Mouse (Mus musculus): ENCODE results near the gene Lpar3. TPM values are rescaled to one million over a fixed set of nuclear protein-coding genes. Genes with fewer than 3 reads are reported as not detected.
A peak's percentile ranks its signal among the peaks of the same experiment; 100 is the strongest.

Gene Lpar3
- polyA plus RNA-seq, 1 experiment from 2014 or later, result 2.2 TPM

GRCm38 (mm10) chr3:146291928-146292327 lies 71.2 kb downstream of the Lpar3 start:
- H3K9me3 ChIP-seq (ENCODE audit: low read length), result no peaks in the 10 kb centered on the region
- 50% methylated on average over 3 of the region's 3 CpGs for whole genome bisulfite sequencing
- no peaks in the 10 kb centered on the region; the same call in 1 of the 2 replicates for H3K4me1 ChIP-seq (ENCODE audit: insufficient read depth, low read length)
- H3K4me2 ChIP-seq (replicated peaks; ENCODE audit: low read depth, low read length), result no peak overlapping the region
- 0 out of 2 replicates have a peak, but pooled peaks have one; percentile 35 for ATAC-seq (ENCODE audit: low FRiP score, low TSS enrichment)
- H3K27me3 ChIP-seq (ENCODE audit: insufficient read depth, low read length), result no peaks in the 10 kb centered on the region
- no peak overlapping the region for H3K9ac ChIP-seq (replicated peaks; ENCODE audit: low read length)
- no peak overlapping the region for H3K27ac ChIP-seq (ENCODE audit: low read length)
- no peak overlapping the region for H3K4me3 ChIP-seq (ENCODE audit: low read length)
- H3K36me3 ChIP-seq (ENCODE audit: insufficient read depth, low read length), result no peaks in the 10 kb centered on the region

- no peaks in the 10 kb centered on the region for H3K9me3 ChIP-seq (ENCODE audit: low read length)
- no peak overlapping the region for H3K4me2 ChIP-seq (replicated peaks; ENCODE audit: low read depth, low read length)
- H3K4me1 ChIP-seq (ENCODE audit: insufficient read depth, low read length), result no peaks in the 10 kb centered on the region; the same call in 1 of the 2 replicates
- H3K36me3 ChIP-seq (ENCODE audit: insufficient read depth, low read length), result no peaks in the 10 kb centered on the region
- H3K9ac ChIP-seq (replicated peaks; ENCODE audit: low read length), result no peak overlapping the region
- no peak overlapping the region for H3K27ac ChIP-seq (ENCODE audit: low read length)
- no peak overlapping the region for H3K4me3 ChIP-seq (ENCODE audit: low read length)
- ATAC-seq (ENCODE audit: low FRiP score, low TSS enrichment), result no peak
- 55% methylated on average over 5 of the region's 5 CpGs for WGBS
- H3K27me3 ChIP-seq (ENCODE audit: insufficient read depth, low read length), result no peaks in the 10 kb centered on the region
These were observed 71.8 kb downstream of the Lpar3 start for GRCm38 (mm10) chr3:146292515-146292914.

- 65% methylated on average over 3 of the region's 3 CpGs for WGBS
- Histone ChIP-seq H3K4me2 (replicated peaks; ENCODE audit: low read depth, low read length) (no peak overlapping the region), H3K4me3 (ENCODE audit: low read length) (no peak overlapping the region), H3K9ac (replicated peaks; ENCODE audit: low read length) (no peak overlapping the region), H3K27ac (ENCODE audit: low read length) (no peak overlapping the region), H3K9me3 (ENCODE audit: low read length) (no peaks in the 10 kb centered on the region), H3K27me3 (ENCODE audit: insufficient read depth, low read length) (no peaks in the 10 kb centered on the region), H3K36me3 (ENCODE audit: insufficient read depth, low read length) (no peaks in the 10 kb centered on the region), H3K4me1 (ENCODE audit: insufficient read depth, low read length) (no peaks in the 10 kb centered on the region)
- ATAC-seq (ENCODE audit: low FRiP score, low TSS enrichment), result no peak
These were observed 81.7 kb downstream of the Lpar3 start for GRCm38 (mm10) chr3:146302451-146302850.

- 73% methylated on average over 5 of the region's 5 CpGs for WGBS
- Histone ChIP-seq H3K36me3 (ENCODE audit: insufficient read depth, low read length) (no peaks in the 10 kb centered on the region), H3K27ac (ENCODE audit: low read length) (no peak overlapping the region), H3K4me2 (replicated peaks; ENCODE audit: low read depth, low read length) (no peak overlapping the region), H3K4me1 (ENCODE audit: insufficient read depth, low read length) (no peaks in the 10 kb centered on the region), H3K27me3 (ENCODE audit: insufficient read depth, low read length) (no peaks in the 10 kb centered on the region), H3K9ac (replicated peaks; ENCODE audit: low read length) (no peak overlapping the region), H3K9me3 (ENCODE audit: low read length) (no peaks in the 10 kb centered on the region), H3K4me3 (ENCODE audit: low read length) (no peak overlapping the region)
- no peak for ATAC-seq (ENCODE audit: low FRiP score, low TSS enrichment)
These were observed 82.4 kb downstream of the Lpar3 start for GRCm38 (mm10) chr3:146303194-146303593.

GRCm38 (mm10) chr3:146304556-146305405 lies 84.0 kb downstream of the Lpar3 start:
- no peaks in the 10 kb centered on the region for H3K27me3 ChIP-seq (ENCODE audit: insufficient read depth, low read length)
- H3K4me1 ChIP-seq (ENCODE audit: insufficient read depth, low read length), result no peaks in the 10 kb centered on the region
- no peak overlapping the region for H3K27ac ChIP-seq (ENCODE audit: low read length)
- no peak for ATAC-seq (ENCODE audit: low FRiP score, low TSS enrichment)
- no peak overlapping the region for H3K4me2 ChIP-seq (replicated peaks; ENCODE audit: low read depth, low read length)
- H3K9ac ChIP-seq (replicated peaks; ENCODE audit: low read length), result no peak overlapping the region
- H3K9me3 ChIP-seq (ENCODE audit: low read length), result no peaks in the 10 kb centered on the region
- WGBS, result 90% methylated on average over 21 of the region's 21 CpGs
- no peak overlapping the region for H3K4me3 ChIP-seq (ENCODE audit: low read length)
- H3K36me3 ChIP-seq (ENCODE audit: insufficient read depth, low read length), result no peaks in the 10 kb centered on the region

- Histone ChIP-seq H3K9ac (replicated peaks; ENCODE audit: low read length) (no peak overlapping the region), H3K27me3 (ENCODE audit: insufficient read depth, low read length) (no peaks in the 10 kb centered on the region), H3K9me3 (ENCODE audit: low read length) (no peaks in the 10 kb centered on the region), H3K4me1 (ENCODE audit: insufficient read depth, low read length) (peaks cover 11% of the 10 kb centered on the region), H3K36me3 (ENCODE audit: insufficient read depth, low read length) (no peaks in the 10 kb centered on the region), H3K4me3 (ENCODE audit: low read length) (no peak overlapping the region), H3K4me2 (replicated peaks; ENCODE audit: low read depth, low read length) (no peak overlapping the region), H3K27ac (ENCODE audit: low read length) (no peak overlapping the region)
- WGBS, result 57% methylated on average over 3 of the region's 3 CpGs
- no peak for ATAC-seq (ENCODE audit: low FRiP score, low TSS enrichment)
These were observed 86.6 kb downstream of the Lpar3 start for GRCm38 (mm10) chr3:146307341-146307740.

GRCm38 (mm10) chr3:146307886-146308285 lies 87.1 kb downstream of the Lpar3 start:
- H3K4me1 ChIP-seq (ENCODE audit: insufficient read depth, low read length), result peaks cover 11% of the 10 kb centered on the region
- no peak overlapping the region for H3K4me2 ChIP-seq (replicated peaks; ENCODE audit: low read depth, low read length)
- no peaks in the 10 kb centered on the region for H3K36me3 ChIP-seq (ENCODE audit: insufficient read depth, low read length)
- no peak for ATAC-seq (ENCODE audit: low FRiP score, low TSS enrichment)
- H3K27me3 ChIP-seq (ENCODE audit: insufficient read depth, low read length), result no peaks in the 10 kb centered on the region
- 43% methylated on average over 2 of the region's 2 CpGs for WGBS
- no peak overlapping the region for H3K27ac ChIP-seq (ENCODE audit: low read length)
- no peaks in the 10 kb centered on the region for H3K9me3 ChIP-seq (ENCODE audit: low read length)
- no peak overlapping the region for H3K9ac ChIP-seq (replicated peaks; ENCODE audit: low read length)
- no peak overlapping the region for H3K4me3 ChIP-seq (ENCODE audit: low read length)

GRCm38 (mm10) chr3:146309586-146309985 lies 88.8 kb downstream of the Lpar3 start:
- Histone ChIP-seq H3K27me3 (ENCODE audit: insufficient read depth, low read length) (no peaks in the 10 kb centered on the region), H3K36me3 (ENCODE audit: insufficient read depth, low read length) (no peaks in the 10 kb centered on the region), H3K4me2 (replicated peaks; ENCODE audit: low read depth, low read length) (no peak overlapping the region), H3K9ac (replicated peaks; ENCODE audit: low read length) (no peak overlapping the region), H3K27ac (ENCODE audit: low read length) (no peak overlapping the region), H3K4me3 (ENCODE audit: low read length) (no peak overlapping the region), H3K9me3 (ENCODE audit: low read length) (no peaks in the 10 kb centered on the region), H3K4me1 (ENCODE audit: insufficient read depth, low read length) (peaks cover 11% of the 10 kb centered on the region)
- 71% methylated on average over 8 of the region's 8 CpGs for WGBS
- ATAC-seq (ENCODE audit: low FRiP score, low TSS enrichment), result no peak

GRCm38 (mm10) chr3:146311121-146311538 lies 90.4 kb downstream of the Lpar3 start:
- peaks cover 11% of the 10 kb centered on the region for H3K4me1 ChIP-seq (ENCODE audit: insufficient read depth, low read length)
- no peak overlapping the region for H3K9ac ChIP-seq (replicated peaks; ENCODE audit: low read length)
- H3K4me2 ChIP-seq (replicated peaks; ENCODE audit: low read depth, low read length), result no peak overlapping the region
- peak; percentile 83 for ATAC-seq (ENCODE audit: low FRiP score, low TSS enrichment)
- no peaks in the 10 kb centered on the region for H3K27me3 ChIP-seq (ENCODE audit: insufficient read depth, low read length)
- 14% methylated on average over 9 of the region's 9 CpGs for WGBS
- H3K27ac ChIP-seq (ENCODE audit: low read length), result no peak overlapping the region
- H3K4me3 ChIP-seq (ENCODE audit: low read length), result no peak overlapping the region
- H3K9me3 ChIP-seq (ENCODE audit: low read length), result no peaks in the 10 kb centered on the region
- no peaks in the 10 kb centered on the region for H3K36me3 ChIP-seq (ENCODE audit: insufficient read depth, low read length)

GRCm38 (mm10) chr3:146315414-146315813 lies 94.7 kb downstream of the Lpar3 start:
- Histone ChIP-seq H3K36me3 (ENCODE audit: insufficient read depth, low read length) (no peaks in the 10 kb centered on the region), H3K9me3 (ENCODE audit: low read length) (no peaks in the 10 kb centered on the region), H3K9ac (replicated peaks; ENCODE audit: low read length) (no peak overlapping the region), H3K4me1 (ENCODE audit: insufficient read depth, low read length) (peaks cover 16% of the 10 kb centered on the region), H3K27ac (ENCODE audit: low read length) (no peak overlapping the region), H3K27me3 (ENCODE audit: insufficient read depth, low read length) (no peaks in the 10 kb centered on the region), H3K4me3 (ENCODE audit: low read length) (no peak overlapping the region), H3K4me2 (replicated peaks; ENCODE audit: low read depth, low read length) (no peak overlapping the region)
- no peak for ATAC-seq (ENCODE audit: low FRiP score, low TSS enrichment)
- WGBS, result 87% methylated on average over 8 of the region's 8 CpGs
